Mouse (Mus musculus) C2C12 (cell line): ENCODE results near the gene Spindoc. TPM values are rescaled to one million over a fixed set of nuclear protein-coding genes. Genes with fewer than 3 reads are reported as not detected.

Experiments used
- H3K27me3 ChIP-seq: one replicate; pipeline ENCODE4 v1.6.1; 2011; ENCODE audit not compliant: control insufficient read depth, insufficient read depth, insufficient read length
- H3K36me3 ChIP-seq: one replicate; pipeline ENCODE4 v1.6.1; 2011; ENCODE audit not compliant: control insufficient read depth, insufficient read depth
- H3K4me3 ChIP-seq: one replicate; pipeline ENCODE4 v1.5.1; 2011; ENCODE audit warnings: mild to moderate bottlenecking, control low read depth; ENCODE audit not compliant: poor library complexity, insufficient read depth, severe bottlenecking
- H3K79me2 ChIP-seq: one replicate; pipeline ENCODE4 v1.6.1; 2011; ENCODE audit not compliant: control insufficient read depth, insufficient read depth
- H3K79me3 ChIP-seq: one replicate; pipeline ENCODE4 v1.6.1; 2011; ENCODE audit warnings: low read depth, control low read depth
- H3ac ChIP-seq: one replicate; pipeline ENCODE3; 2011; ENCODE audit warnings: low read depth; ENCODE audit not compliant: control insufficient read depth, insufficient read length
- CEBPB ChIP-seq: IDR thresholded peaks from one replicate; pipeline ENCODE4 v1.6.1; 2011; ENCODE audit warnings: low read depth, mild to moderate bottlenecking, control low read depth, moderate library complexity
- CTCF ChIP-seq: IDR thresholded peaks from one replicate; pipeline ENCODE4 v1.5.1; 2011; ENCODE audit not compliant: control insufficient read depth, insufficient read depth, insufficient read length
- FOSL1 ChIP-seq: IDR thresholded peaks from one replicate; pipeline ENCODE4 v1.8.0; 2011; ENCODE audit warnings: mild to moderate bottlenecking, low read length; ENCODE audit not compliant: poor library complexity, insufficient read depth, severe bottlenecking
- MAX ChIP-seq: IDR thresholded peaks from one replicate; pipeline ENCODE4 v1.6.1; 2011; ENCODE audit warnings: mild to moderate bottlenecking, control low read depth
- MYOD1 ChIP-seq: IDR thresholded peaks from one replicate; pipeline ENCODE4 v1.6.1; 2011; ENCODE audit warnings: low read depth; ENCODE audit not compliant: control insufficient read depth, insufficient read length
- MYOG ChIP-seq: IDR thresholded peaks from one replicate; pipeline ENCODE4 v1.6.1; 2011; ENCODE audit not compliant: control insufficient read depth, insufficient read length; ENCODE audit errors: extremely low read depth
- USF1 ChIP-seq: IDR thresholded peaks from one replicate; pipeline ENCODE4 v1.6.1; 2011; ENCODE audit warnings: low read depth, mild to moderate bottlenecking, control low read depth, moderate library complexity
- polyA plus RNA-seq: library from polyadenylated mRNA; unstranded; fragments of >200 nt; fragmentation: generic; extraction: Trizol; gene quantifications from one replicate; pipeline ENCODE4 v1.2.1, GENCODE M21; 2012; ENCODE audit warnings: missing spikeins

The Spindoc gene
- polyA plus RNA-seq, 1 experiment, result 21.6 TPM

DNA sequence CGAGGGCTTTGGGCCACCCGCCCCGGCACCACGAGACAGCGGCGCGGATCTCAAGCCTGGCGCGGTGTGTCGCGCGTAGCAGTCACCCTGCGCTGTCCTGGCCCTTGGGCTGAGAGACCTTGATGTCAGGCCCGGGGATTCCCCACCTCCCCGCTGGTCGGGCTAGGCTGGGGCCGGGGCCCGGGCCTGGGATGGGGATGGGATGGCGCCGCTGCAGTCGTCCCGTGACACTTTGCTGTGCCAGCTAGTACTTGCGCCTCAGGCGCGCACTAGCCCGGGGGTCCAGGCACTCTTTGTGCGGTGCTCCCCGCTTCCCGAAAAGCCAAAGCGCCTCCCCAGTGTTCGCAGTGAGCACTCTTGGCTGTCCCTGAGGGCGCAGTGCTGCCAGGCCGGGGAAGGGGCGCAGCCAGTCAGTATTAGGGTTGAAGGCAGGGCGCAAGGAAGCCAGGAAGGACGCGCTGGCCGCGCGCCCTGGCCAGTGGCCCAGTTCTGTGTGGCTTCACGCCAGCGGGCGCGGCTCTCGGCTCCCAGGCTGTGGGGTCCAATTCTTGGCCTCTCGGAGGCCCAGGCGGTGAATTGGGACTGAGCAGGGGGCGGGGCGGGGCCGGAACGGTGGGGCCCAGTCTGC is 40.3 kb upstream of the Spindoc start:
- Histone ChIP-seq H3K79me2 (peaks cover 30% of the 10 kb centered on the region), H3ac (no peak overlapping the region), H3K36me3 (peaks cover 52% of the 10 kb centered on the region), H3K79me3 (peaks cover 23% of the 10 kb centered on the region), H3K4me3 (no peak overlapping the region), H3K27me3 (no peaks in the 10 kb centered on the region)
- no peak for TF ChIP-seq FOSL1
- TF ChIP-seq MAX, result no peak
- TF ChIP-seq CEBPB, result no peak
- TF ChIP-seq USF1, result no peak
- no peak for TF ChIP-seq MYOG
- no peak for TF ChIP-seq MYOD1
- TF ChIP-seq CTCF, result no peak

DNA sequence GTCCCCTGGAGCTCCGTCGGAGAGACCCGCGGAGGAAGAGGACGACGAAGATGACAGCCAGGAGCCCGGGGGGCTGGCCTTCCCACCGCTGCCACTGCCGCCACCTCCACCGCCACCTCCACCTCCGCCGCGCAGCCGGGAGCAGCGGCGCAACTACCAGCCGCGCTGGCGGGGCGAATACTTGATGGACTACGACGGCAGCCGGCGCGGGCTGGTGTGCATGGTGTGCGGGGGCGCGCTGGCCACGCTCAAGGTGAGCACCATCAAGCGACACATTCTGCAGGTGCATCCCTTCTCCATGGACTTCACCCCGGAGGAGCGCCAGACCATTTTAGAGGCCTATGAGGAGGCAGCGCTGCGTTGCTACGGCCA is 39.8 kb upstream of the Spindoc start:
- no peak overlapping the region for H3ac ChIP-seq
- no peak overlapping the region for H3K4me3 ChIP-seq
- TF ChIP-seq FOSL1 (no peak), MYOG (no peak), USF1 (no peak), CTCF (no peak), CEBPB (no peak), MAX (no peak), MYOD1 (no peak)
- H3K79me3 ChIP-seq, result peaks cover 24% of the 10 kb centered on the region
- peaks cover 47% of the 10 kb centered on the region for H3K36me3 ChIP-seq
- no peaks in the 10 kb centered on the region for H3K27me3 ChIP-seq
- H3K79me2 ChIP-seq, result peaks cover 35% of the 10 kb centered on the region

DNA sequence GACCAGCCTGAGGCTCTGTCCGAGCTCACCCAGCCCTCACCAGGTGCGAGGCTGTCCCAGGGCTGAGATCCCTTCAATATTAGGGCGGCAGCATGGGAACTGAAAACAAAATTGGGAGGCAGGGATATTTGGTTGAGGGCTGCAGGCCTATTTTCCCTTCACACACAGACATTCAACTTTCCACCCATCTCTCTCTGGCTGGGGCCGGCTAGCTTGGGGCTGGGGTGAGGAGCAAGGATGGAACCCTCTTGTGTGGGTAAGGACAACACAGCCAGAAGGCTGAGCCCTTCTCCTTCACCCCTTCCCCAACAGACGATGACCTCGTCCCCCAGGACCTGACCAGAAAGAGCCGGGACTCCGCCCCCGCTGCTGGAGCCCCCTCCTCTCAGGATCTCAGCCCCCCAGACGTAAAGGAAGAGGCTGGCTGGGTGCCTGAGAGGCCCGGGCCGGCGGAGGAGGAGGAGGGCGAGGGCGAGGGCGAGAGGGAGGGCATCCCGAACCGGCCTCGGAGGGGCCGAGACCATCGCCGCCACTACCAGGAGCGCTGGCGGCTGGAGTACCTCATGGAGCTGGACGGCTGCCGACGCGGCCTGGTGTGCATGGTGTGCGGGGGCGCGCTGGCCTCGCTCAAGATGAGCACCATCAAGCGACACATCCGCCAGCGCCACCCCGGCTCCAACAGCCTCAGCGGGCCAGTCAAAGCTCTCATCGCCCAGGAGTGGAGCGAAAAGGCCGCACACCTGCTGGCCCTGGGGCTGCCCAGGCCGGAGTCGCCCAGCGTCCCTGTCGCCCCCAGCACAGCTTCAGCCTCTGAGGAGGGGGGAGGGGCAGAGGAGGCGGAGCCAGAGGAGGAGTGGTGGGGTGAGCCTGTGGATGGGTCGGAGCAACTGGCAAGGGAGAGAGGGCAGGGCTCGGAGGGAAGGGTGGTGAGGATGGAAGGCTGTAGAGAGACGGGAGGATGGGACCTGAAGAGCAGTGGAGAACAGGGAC is 39.1 kb upstream of the Spindoc start:
- peaks cover 35% of the 10 kb centered on the region for H3K79me2 ChIP-seq
- no peaks in the 10 kb centered on the region for H3K27me3 ChIP-seq
- TF ChIP-seq MYOD1 (no peak), FOSL1 (no peak), USF1 (no peak), MYOG (no peak)
- H3ac ChIP-seq, result no peak overlapping the region
- no peak overlapping the region for H3K4me3 ChIP-seq
- peaks cover 24% of the 10 kb centered on the region for H3K79me3 ChIP-seq
- peaks cover 40% of the 10 kb centered on the region for H3K36me3 ChIP-seq

DNA sequence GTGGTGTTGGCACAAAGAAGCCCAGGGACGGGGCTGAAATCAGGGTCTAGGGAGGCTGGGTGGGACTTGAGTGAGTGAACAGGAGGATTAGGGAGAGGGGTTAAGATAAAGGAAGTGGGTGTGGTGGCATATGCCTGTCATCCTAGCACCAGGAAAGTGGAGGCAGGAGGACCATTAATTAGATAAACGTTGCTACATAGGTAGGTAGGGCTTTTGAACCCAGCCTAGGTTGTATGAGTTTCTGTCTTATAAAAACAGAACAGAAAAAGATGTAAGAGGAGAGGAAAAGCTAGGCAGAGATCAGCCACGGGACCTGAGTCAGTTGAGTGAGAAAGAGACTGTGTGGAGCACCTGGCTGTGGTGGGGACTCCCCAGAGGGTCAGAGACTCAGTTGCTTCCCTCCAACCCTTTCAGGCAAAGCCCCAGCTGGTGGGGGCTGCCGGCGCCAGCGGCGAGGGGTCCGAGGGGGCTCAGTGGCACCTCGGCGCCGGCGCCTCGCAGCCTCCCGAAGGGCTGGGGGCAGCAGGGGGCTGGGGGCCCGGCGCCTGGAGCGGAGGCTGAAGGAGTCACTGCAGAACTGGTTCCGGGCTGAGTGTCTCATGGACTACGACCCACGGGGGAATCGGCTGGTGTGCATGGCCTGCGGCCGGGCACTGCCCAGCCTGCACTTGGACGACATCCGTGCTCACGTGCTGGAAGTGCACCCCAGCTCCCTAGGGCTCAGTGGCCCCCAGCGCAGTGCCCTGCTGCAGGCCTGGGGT is 38.2 kb upstream of the Spindoc start:
- TF ChIP-seq USF1 (no peak), MAX (no peak), CTCF (no peak), FOSL1 (no peak), CEBPB (no peak), MYOD1 (no peak)

DNA sequence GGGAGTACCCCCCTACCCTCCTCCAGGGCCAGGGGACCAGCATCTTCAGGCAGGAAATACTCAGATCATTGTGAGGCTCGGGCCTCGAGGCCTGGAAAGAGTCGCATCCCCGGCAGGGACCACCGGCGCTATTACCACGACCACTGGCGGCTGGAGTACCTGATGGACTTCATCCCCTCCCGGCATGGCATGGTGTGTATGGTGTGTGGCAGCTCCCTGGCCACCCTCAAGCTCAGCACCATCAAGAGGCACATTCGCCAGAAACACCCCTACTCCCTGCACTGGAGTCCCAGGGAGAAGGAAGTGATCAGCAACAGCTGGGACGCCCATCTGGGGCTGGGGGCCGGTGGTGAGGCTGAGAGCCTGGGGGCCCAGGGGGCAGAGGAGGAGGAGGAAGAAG is 37.3 kb upstream of the Spindoc start:
- Histone ChIP-seq H3K36me3 (peaks cover 30% of the 10 kb centered on the region), H3ac (no peak overlapping the region), H3K27me3 (no peaks in the 10 kb centered on the region), H3K79me2 (peaks cover 35% of the 10 kb centered on the region), H3K79me3 (peaks cover 24% of the 10 kb centered on the region), H3K4me3 (no peak overlapping the region)
- TF ChIP-seq MAX, result no peak
- TF ChIP-seq MYOG, result no peak
- no peak for TF ChIP-seq FOSL1
- TF ChIP-seq MYOD1, result no peak
- TF ChIP-seq USF1, result no peak
- no peak for TF ChIP-seq CTCF
- no peak for TF ChIP-seq CEBPB

More for the DNA sequence above, 38.2 kb upstream of the Spindoc start:
- Histone ChIP-seq H3K79me3 (peaks cover 24% of the 10 kb centered on the region), H3K36me3 (peaks cover 32% of the 10 kb centered on the region), H3ac (no peak overlapping the region), H3K4me3 (no peak overlapping the region), H3K27me3 (no peaks in the 10 kb centered on the region), H3K79me2 (peaks cover 35% of the 10 kb centered on the region)
